Mouse (Mus musculus) stomach, embryonic 15.5 days (tissue): ENCODE data around the gene Krt28. TPM values are rescaled to one million over a fixed set of nuclear protein-coding genes. Genes with fewer than 3 reads are reported as not detected.

Experiments used
- ATAC-seq: fragments of 200-750 bp; cut with Nextera tagmentation; 2 replicates; pipeline ENCODE4 v1.8.0; 2017; ENCODE audit warnings: low read depth, moderate number of reproducible peaks, moderate TSS enrichment; ENCODE audit not compliant: insufficient read depth, low FRiP score
- H3K27ac ChIP-seq: fragments of 300-500 bp; sonication (generic); 2 replicates; pipeline ENCODE4 v1.5.1; 2015; ENCODE audit warnings: mild to moderate bottlenecking, inconsistent platforms
- H3K27me3 ChIP-seq: fragments of 300-500 bp; sonication (generic); replicated peaks from 2 replicates; pipeline ENCODE4 v1.6.1; 2015; ENCODE audit warnings: inconsistent platforms
- H3K36me3 ChIP-seq: fragments of 300-500 bp; sonication (generic); 2 replicates; pipeline ENCODE4 v1.6.1; 2015; ENCODE audit warnings: inconsistent platforms
- H3K4me1 ChIP-seq: fragments of 300-500 bp; sonication (generic); 2 replicates; pipeline ENCODE4 v1.6.1; 2015; ENCODE audit warnings: inconsistent platforms
- H3K4me2 ChIP-seq: fragments of 300-500 bp; sonication (generic); 2 replicates; pipeline ENCODE4 v1.6.1; 2015; ENCODE audit warnings: mild to moderate bottlenecking, inconsistent platforms
- H3K4me3 ChIP-seq: fragments of 300-500 bp; sonication (generic); replicated peaks from 2 replicates; pipeline ENCODE4 v1.5.1; 2015; ENCODE audit warnings: inconsistent platforms
- H3K9ac ChIP-seq: fragments of 300-500 bp; sonication (generic); 2 replicates; pipeline ENCODE4 v1.6.1; 2015; ENCODE audit warnings: inconsistent platforms
- H3K9me3 ChIP-seq: fragments of 300-500 bp; sonication (generic); 2 replicates; pipeline ENCODE4 v1.6.1; 2016; ENCODE audit warnings: inconsistent platforms
- WGBS: fragments of 180-500 bp; shearing (Covaris S2); methylation state at CpG from one replicate; pipeline ENCODE4 v1.1.7; 2015; 5-methylcytosine and 5-hydroxymethylcytosine counted together
- polyA plus RNA-seq: library from polyadenylated mRNA; unstranded; fragments of >200 nt; fragmentation: Nextera tagmentation; extraction: Ambion mirVana; gene quantifications from 2 replicates; pipeline ENCODE4 v1.2.1, GENCODE M21; 2015

The Krt28 gene
- 0.08 TPM in 2 replicates for polyA plus RNA-seq

DNA sequence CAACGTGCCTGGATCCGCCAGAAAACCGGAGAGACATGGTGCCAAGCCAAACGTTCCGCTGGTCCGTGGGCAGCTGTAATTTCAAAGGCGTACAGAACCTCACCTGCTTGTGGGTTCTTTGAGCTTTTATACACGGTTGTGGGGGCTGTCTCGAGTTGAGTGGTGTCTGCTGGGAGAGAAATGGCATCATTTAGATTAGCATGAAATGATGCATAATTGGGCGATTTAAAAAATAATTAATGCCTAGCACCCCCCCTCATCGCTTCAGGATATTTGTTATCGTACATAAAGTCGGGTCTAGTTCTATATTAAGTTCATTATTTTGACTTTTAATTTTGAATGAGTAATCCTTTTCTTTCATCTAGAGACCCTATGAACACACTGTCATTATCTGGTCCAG lies at the start of gene Krt28:
Gene Krt28 (minus strand): TSS at position 101 of the 400 bp plus-strand sequence.
- no peak within 1 kb of the TSS for H3K9ac ChIP-seq
- H3K9me3 ChIP-seq: no peaks in the 10 kb centered on the region
- no peak for ATAC-seq
- H3K27me3 ChIP-seq: 0 out of 2 replicates have a peak, but pooled peaks cover 3% of the 10 kb centered on the region
- WGBS: 78% methylated on average over 13 of the region's 13 CpGs
- no peak within 1 kb of the TSS for H3K4me2 ChIP-seq
- no peaks in the 10 kb centered on the region for H3K4me1 ChIP-seq
- no peak within 1 kb of the TSS for H3K27ac ChIP-seq
- H3K36me3 ChIP-seq: no peaks in the 10 kb centered on the region
- no peak within 1 kb of the TSS for H3K4me3 ChIP-seq

DNA sequence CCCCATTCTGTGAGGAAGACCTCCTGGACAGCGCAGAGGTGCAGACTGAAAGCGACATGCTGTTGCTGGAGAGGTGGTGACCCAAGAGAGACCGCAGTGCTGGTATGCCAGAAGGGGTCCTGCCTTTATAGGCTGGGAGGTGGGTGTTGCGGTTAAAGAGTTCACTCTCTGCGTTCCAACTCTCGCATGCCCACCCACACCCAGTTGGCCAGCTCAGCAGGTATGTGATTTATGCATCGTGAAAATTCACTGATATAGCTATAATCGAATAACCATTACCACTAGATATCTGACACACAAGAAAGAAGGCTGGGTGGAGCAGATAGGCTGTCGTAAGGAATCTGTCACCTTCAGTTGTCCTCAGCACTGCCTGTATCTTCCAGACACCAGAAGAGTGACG lies 47.5 kb upstream of the Krt28 start, which contains the start of gene Krt12:
Gene Krt12 (minus strand): TSS at position 101 of the 400 bp plus-strand sequence.
- Histone ChIP-seq H3K4me3 (no peak within 1 kb of the TSS), H3K9ac (no peak within 1 kb of the TSS), H3K36me3 (no peaks in the 10 kb centered on the region), H3K27me3 (no peaks in the 10 kb centered on the region), H3K4me1 (no peaks in the 10 kb centered on the region), H3K9me3 (no peaks in the 10 kb centered on the region), H3K4me2 (no peak within 1 kb of the TSS), H3K27ac (no peak within 1 kb of the TSS)
- ATAC-seq: no peak
- WGBS: 77% methylated on average over 10 of the region's 10 CpGs

DNA sequence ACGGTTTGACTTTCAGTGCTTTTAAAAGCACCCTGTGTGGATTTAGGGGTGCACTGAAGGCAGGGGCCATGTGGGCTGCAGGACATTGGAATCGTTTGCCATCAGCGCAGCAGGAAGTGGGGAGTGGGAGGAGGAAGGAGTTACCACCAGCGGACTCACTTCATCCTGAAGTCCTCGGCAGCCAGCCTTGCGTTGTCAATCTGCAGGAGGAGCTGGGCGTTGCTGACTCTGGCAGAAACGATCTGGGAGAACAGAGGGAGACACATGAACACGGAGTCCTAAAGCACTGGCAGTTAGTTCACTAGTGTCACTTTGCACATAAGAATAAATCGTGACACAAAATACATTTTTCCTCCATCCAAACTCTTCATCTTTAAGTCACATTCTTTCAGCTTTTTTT lies 45.9 kb upstream of the Krt28 start:
- no peaks in the 10 kb centered on the region for H3K27me3 ChIP-seq
- H3K4me1 ChIP-seq: no peaks in the 10 kb centered on the region
- H3K4me3 ChIP-seq: no peak overlapping the region
- H3K36me3 ChIP-seq: no peaks in the 10 kb centered on the region
- no peak overlapping the region for H3K4me2 ChIP-seq
- H3K27ac ChIP-seq: no peak overlapping the region
- WGBS: 40% methylated on average over 10 of the region's 10 CpGs
- H3K9ac ChIP-seq: no peak overlapping the region
- no peaks in the 10 kb centered on the region for H3K9me3 ChIP-seq
- ATAC-seq: no peak

DNA sequence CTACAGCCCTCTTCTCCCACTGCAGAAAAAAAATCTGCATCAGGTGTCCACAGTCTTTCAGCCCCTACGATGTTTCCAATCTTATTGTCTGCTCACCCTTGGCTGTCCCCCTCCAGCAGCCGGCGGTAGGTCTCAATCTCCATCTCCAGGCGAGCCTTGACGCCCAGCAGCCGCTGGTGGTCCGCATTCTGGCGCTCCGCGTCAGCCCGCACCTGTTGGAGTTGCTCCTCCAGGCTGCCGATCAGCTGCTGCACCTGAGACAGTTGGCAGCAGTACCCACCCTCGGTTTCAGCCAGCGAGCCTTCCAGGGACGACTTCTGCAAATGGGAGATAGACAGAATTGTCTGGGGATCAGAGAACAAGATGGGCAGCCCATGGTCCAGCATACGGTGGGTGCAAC lies 43.1 kb upstream of the Krt28 start:
- H3K4me1 ChIP-seq: no peaks in the 10 kb centered on the region
- no peak overlapping the region for H3K9ac ChIP-seq
- no peak for ATAC-seq
- no peaks in the 10 kb centered on the region for H3K27me3 ChIP-seq
- no peak overlapping the region for H3K4me2 ChIP-seq
- H3K36me3 ChIP-seq: no peaks in the 10 kb centered on the region
- no peak overlapping the region for H3K4me3 ChIP-seq
- no peaks in the 10 kb centered on the region for H3K9me3 ChIP-seq
- 69% methylated on average over 16 of the region's 16 CpGs for WGBS
- H3K27ac ChIP-seq: no peak overlapping the region

DNA sequence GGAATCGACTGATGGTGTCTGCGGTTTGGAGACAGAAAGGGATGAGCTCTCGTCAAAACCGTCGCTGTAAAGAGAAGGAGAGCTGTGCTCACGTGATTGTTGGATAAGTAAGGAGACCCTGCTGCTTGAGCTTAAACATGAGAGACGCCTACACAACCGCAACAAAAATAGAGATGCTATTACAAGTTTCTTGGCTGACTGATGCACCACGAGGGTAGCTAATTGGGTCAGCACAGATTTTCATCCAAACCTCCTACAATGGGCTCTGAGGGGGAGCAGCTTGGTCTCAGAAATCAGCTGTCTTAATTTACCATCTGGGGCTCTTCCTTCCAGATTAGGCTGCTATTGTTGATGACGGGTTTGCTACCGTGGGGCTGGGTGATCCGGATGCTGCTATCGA lies 42.2 kb upstream of the Krt28 start:
- no peak overlapping the region for H3K4me2 ChIP-seq
- H3K4me1 ChIP-seq: no peaks in the 10 kb centered on the region
- H3K27me3 ChIP-seq: no peaks in the 10 kb centered on the region
- no peak for ATAC-seq
- 86% methylated on average over 13 of the region's 13 CpGs for WGBS
- no peak overlapping the region for H3K9ac ChIP-seq
- no peaks in the 10 kb centered on the region for H3K36me3 ChIP-seq
- H3K27ac ChIP-seq: no peak overlapping the region
- H3K9me3 ChIP-seq: no peaks in the 10 kb centered on the region
- no peak overlapping the region for H3K4me3 ChIP-seq

DNA sequence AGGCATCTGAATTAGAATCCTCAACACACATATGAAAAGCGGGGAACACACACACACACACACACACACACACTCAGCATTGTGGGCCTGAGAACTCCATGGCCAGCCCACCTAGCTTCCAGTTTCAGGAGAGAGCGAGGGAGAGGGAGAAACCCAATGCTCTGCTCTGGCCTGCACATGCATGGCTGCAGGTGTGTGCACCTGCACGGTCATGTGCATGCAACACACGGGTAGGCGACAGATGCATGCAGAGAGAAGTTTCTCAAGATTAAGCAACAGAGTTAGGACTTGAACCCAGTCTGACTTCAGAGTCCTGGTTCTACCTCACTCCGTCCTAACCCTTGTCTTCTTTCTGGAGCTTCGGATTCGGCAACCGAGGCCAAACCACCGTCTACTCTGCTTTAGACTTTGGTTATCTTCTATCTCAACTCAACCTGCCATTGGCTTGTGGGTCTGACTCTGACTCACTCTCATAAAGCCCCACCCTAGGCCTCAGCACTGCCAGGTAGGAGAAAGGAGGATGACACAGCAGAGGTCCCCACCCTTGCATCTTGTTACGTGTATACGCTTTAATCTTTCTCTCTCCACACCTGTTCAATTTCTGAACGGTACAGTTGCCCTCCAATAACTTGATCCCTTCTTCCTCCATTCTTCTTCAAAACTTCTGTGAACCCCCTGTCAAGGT lies 39.9 kb upstream of the Krt28 start:
- H3K4me2 ChIP-seq: no peak overlapping the region
- no peaks in the 10 kb centered on the region for H3K27me3 ChIP-seq
- 85% methylated on average over 13 of the region's 13 CpGs for WGBS
- no peaks in the 10 kb centered on the region for H3K4me1 ChIP-seq
- H3K27ac ChIP-seq: no peak overlapping the region
- H3K36me3 ChIP-seq: no peaks in the 10 kb centered on the region
- no peak overlapping the region for H3K4me3 ChIP-seq
- no peak for ATAC-seq
- H3K9me3 ChIP-seq: no peaks in the 10 kb centered on the region
- no peak overlapping the region for H3K9ac ChIP-seq

DNA sequence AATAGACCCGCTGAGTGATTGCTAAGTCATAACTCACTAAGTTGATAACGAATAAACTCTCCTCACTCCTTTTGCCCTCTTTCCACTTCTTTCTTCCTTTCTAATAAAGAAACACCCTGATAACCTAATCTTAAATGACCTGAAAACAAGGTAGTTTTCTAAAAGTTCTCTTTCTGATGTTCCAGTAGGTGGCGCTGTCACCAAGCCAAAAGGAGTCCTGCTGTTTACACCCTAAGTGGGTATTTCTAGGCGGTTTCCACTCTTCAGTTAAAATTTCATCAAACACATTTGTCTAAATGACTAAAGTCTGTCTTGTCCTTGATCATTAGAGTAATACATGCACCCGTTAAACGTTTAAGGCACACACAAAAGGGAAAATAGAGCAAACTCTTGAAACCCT lies 38.5 kb upstream of the Krt28 start:
- no peak for ATAC-seq
- Histone ChIP-seq H3K4me1 (no peaks in the 10 kb centered on the region), H3K9ac (no peak overlapping the region), H3K27me3 (no peaks in the 10 kb centered on the region), H3K4me3 (no peak overlapping the region), H3K9me3 (no peaks in the 10 kb centered on the region), H3K4me2 (no peak overlapping the region), H3K36me3 (no peaks in the 10 kb centered on the region), H3K27ac (no peak overlapping the region)
- 18% methylated on average over 6 of the region's 6 CpGs for WGBS

DNA sequence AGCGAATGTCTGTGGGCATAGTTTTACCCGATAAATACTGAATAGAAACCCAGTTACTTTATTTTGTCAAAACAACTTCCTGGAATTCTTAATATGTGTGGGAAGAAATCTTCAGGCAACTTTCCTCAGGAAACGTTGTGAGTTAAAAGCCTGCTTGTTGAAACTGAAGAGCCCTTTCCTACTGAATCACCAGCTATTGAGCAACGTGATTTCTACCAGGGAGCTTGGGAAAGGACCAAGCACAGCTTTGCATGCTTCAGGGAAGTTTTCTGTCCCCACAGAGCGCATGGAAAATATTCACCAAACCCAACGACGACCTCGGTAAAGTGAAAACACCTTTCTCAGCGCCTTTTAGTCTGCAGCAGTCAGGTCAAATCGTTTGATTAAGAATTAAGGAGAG lies 31.5 kb upstream of the Krt28 start:
- no peaks in the 10 kb centered on the region for H3K9me3 ChIP-seq
- 59% methylated on average over 10 of the region's 10 CpGs for WGBS
- H3K4me1 ChIP-seq: no peaks in the 10 kb centered on the region
- H3K36me3 ChIP-seq: no peaks in the 10 kb centered on the region
- no peaks in the 10 kb centered on the region for H3K27me3 ChIP-seq
- no peak overlapping the region for H3K27ac ChIP-seq
- no peak overlapping the region for H3K9ac ChIP-seq
- H3K4me3 ChIP-seq: no peak overlapping the region
- no peak overlapping the region for H3K4me2 ChIP-seq
- ATAC-seq: no peak

DNA sequence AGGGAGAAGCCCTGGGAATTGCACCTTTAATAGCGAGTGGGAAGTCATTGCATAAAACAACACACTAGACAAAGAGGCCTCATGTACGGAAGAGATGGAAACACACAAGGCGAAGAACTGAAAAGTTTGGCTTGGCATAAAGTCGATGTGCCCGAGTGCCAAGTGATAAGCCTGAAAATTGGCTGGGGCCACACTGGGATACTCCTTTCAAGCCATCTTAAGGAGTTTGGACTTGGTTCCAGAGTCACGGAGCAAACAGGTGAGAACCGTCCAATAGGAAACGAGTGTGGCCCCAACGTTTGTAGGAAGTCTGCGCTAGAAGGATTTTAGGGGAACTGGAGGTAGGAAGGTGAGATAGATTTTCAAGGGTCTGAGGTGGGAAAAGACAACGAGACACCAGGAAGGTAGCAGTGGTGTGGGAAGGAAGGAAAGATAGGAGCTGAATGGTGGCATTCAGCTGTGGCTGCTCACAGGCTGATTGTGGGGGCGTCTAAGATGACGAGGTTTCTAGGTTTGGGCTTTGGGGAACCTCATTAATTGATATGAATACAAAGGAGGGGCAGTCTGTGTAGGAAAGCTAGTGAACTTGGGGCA lies 25.4 kb upstream of the Krt28 start:
- ATAC-seq: no peak
- no peaks in the 10 kb centered on the region for H3K27me3 ChIP-seq
- H3K9me3 ChIP-seq: no peaks in the 10 kb centered on the region
- 78% methylated on average over 13 of the region's 13 CpGs for WGBS
- no peak overlapping the region for H3K4me3 ChIP-seq
- no peak overlapping the region for H3K4me2 ChIP-seq
- H3K9ac ChIP-seq: no peak overlapping the region
- no peaks in the 10 kb centered on the region for H3K4me1 ChIP-seq
- H3K27ac ChIP-seq: no peak overlapping the region
- no peaks in the 10 kb centered on the region for H3K36me3 ChIP-seq

DNA sequence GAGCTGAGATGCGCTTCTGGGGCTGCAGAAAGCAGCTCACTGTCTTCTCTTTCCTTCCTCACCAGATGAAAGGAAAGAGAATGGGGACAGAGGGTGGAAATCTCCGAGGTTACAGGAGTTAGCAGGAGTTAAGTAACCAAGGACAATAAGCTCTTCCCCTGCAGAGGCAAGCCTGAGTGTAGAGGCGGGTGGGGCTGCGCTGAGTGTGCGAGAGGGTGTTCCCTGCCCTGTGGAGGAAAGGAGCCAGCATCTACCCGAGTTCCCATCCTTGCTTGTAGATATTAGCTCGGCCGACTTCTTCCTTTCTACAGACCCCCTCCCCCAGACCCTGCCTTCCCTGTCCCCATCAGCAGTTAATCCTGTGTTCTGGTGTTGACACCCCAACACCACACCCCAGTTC lies 24.1 kb upstream of the Krt28 start:
- Histone ChIP-seq H3K4me3 (no peak overlapping the region), H3K4me2 (no peak overlapping the region), H3K9ac (no peak overlapping the region), H3K36me3 (no peaks in the 10 kb centered on the region), H3K9me3 (no peaks in the 10 kb centered on the region), H3K27ac (no peak overlapping the region), H3K27me3 (no peaks in the 10 kb centered on the region), H3K4me1 (no peaks in the 10 kb centered on the region)
- 52% methylated on average over 8 of the region's 8 CpGs for WGBS
- ATAC-seq: no peak

DNA sequence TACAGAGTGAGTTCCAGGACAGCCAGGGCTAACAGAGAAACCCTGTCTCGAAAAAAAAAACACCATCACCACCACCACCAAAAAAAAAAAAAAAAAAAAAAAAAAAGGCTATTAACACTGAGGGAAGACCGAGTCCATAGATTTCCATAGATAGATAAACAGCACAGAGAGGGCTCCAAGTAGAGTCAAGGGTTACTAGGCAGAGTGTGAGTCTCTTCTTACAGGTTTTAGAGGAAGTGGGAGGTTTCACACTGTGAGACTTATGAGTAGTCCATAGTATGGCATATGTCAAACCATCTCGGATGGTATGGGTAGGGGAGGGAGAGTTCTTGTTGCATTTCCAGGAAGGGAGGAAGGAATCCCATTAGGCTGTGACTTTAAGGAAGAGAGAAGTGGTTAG lies 23.4 kb upstream of the Krt28 start:
- 64% methylated on average over 3 of the region's 3 CpGs for WGBS
- H3K4me3 ChIP-seq: no peak overlapping the region
- no peaks in the 10 kb centered on the region for H3K4me1 ChIP-seq
- no peak for ATAC-seq
- H3K27me3 ChIP-seq: no peaks in the 10 kb centered on the region
- no peak overlapping the region for H3K4me2 ChIP-seq
- no peaks in the 10 kb centered on the region for H3K36me3 ChIP-seq
- no peak overlapping the region for H3K27ac ChIP-seq
- no peak overlapping the region for H3K9ac ChIP-seq
- H3K9me3 ChIP-seq: no peaks in the 10 kb centered on the region

DNA sequence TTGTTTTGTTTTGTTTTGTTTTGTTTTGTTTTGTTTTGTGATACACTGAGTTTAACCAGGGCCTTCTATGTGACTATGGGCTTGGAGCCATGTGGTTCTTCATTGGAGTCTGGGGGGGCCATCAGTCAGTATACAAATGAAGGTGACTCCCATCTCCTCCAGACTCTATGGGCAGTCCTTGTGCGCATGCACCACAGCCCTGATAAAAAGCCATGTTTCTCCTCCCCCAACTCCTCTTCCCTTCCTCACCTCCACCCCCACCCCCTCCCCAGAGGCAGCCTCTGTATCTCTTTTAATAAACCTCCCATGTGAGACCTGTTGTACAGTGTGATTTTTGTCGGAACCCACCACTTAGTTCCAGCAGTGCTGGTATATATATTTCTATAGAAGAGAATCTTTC lies 22.0 kb upstream of the Krt28 start:
- no peak overlapping the region for H3K4me3 ChIP-seq
- H3K9me3 ChIP-seq: no peaks in the 10 kb centered on the region
- no peak for ATAC-seq
- H3K27me3 ChIP-seq: no peaks in the 10 kb centered on the region
- H3K9ac ChIP-seq: no peak overlapping the region
- no peak overlapping the region for H3K4me2 ChIP-seq
- H3K4me1 ChIP-seq: no peaks in the 10 kb centered on the region
- H3K36me3 ChIP-seq: no peaks in the 10 kb centered on the region
- H3K27ac ChIP-seq: no peak overlapping the region
- WGBS: 92% methylated on average over 2 of the region's 2 CpGs
